ENCODE assay signal across 9 mouse cellular contexts in the genomic region with DNA sequence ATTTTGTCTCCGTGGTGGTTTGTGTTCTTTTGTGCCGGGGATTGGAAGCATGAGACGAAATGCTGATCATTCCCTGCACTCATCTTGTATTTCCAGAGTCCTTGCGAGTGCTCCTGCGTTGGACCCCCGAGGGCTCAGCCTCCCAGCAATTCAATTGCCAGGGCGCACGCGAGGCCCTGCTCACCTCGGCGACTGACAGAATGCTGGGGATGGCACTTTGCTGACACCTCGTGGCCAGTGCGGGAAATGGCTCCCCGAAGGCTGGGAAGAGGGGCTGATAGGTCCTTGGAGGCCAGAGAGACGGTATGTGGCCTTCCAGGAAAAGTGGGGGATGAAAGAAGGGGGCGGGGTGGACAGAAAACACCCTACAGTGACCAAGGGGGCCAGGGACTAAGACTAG. TPM values are rescaled to one million over a fixed set of nuclear protein-coding genes. Genes with fewer than 3 reads are reported as not detected.
DNase-seq lines count a peak whose midpoint lies in the region; ATAC-seq lines count a peak whose summit lies in the region.
"Had no signal": no experiment of that assay in that cellular context is flagged by ENCODE, and none has a peak within 500 bp of the region (broad histone marks: within the 10 kb centered on the region; RNA-seq: fewer than 3 reads in every experiment).

No protein-coding gene starts in this region.

- H3K4me2 ChIP-seq in hindbrain, embryonic 14.5 days (replicated peaks) = no peak overlapping the region
- H3K4me2 ChIP-seq: limb, embryonic 15.5 days had no signal

- no peak overlapping the region for H3K27ac ChIP-seq in hindbrain, embryonic 14.5 days
- H3K27ac ChIP-seq: limb, embryonic 15.5 days had no signal

- H3K4me3 ChIP-seq in hindbrain, embryonic 14.5 days (replicated peaks; ENCODE audit: low read length) = no peak overlapping the region
- H3K4me3 ChIP-seq: limb, embryonic 15.5 days had no signal

- 0 out of 2 replicates have a peak, but pooled peaks cover 7% of the 10 kb centered on the region for H3K4me1 ChIP-seq in hindbrain, embryonic 14.5 days (replicated peaks; ENCODE audit: control insufficient read depth, insufficient read depth, low read length)
- H3K4me1 ChIP-seq: limb, embryonic 15.5 days had no signal

- DNase-seq in R1 (ENCODE audit: low read depth, low spot score) = peak; percentile 69
- DNase-seq in cerebellum, adult 9-10 months = peak; percentile 88
- DNase-seq in frontal cortex, postnatal 14 days (ENCODE audit: low spot score in 2 of 2) = peak; percentile 66 to 84
- peak; percentile 89 for DNase-seq in hindbrain, embryonic 14.5 days (ENCODE audit: low spot score)
- DNase-seq in layer of hippocampus, postnatal 14 days (ENCODE audit: low spot score in 2 of 2) = peak; percentile 84 to 88
- peak; percentile 81 for DNase-seq in right cerebral cortex, postnatal 25 days
- peak; percentile 62 for DNase-seq in yolk sac, embryonic 10.5 days (ENCODE audit: low spot score)

- no peak overlapping the region for H3K9ac ChIP-seq in hindbrain, embryonic 14.5 days
- H3K9ac ChIP-seq: limb, embryonic 15.5 days had no signal

- ATAC-seq in hindbrain, embryonic 14.5 days (ENCODE audit: low FRiP score) = peak; percentile 51
- ATAC-seq in megakaryocyte progenitor cell, adult 5-6 weeks (replicated peaks; ENCODE audit: poor library complexity) = peak; percentile 98

- H3K27me3 ChIP-seq in hindbrain, embryonic 14.5 days (ENCODE audit: control insufficient read depth, insufficient read depth, low read length) = no peaks in the 10 kb centered on the region

- 3% methylated on average over 16 of the region's 16 CpGs for WGBS in hindbrain, embryonic 14.5 days

- no peaks in the 10 kb centered on the region for H3K36me3 ChIP-seq in hindbrain, embryonic 14.5 days (replicated peaks; ENCODE audit: control insufficient read depth, insufficient read depth)
- H3K36me3 ChIP-seq: limb, embryonic 15.5 days had no signal

- no peaks in the 10 kb centered on the region for H3K9me3 ChIP-seq in hindbrain, embryonic 14.5 days (ENCODE audit: control insufficient read depth, low read length)
- H3K9me3 ChIP-seq: limb, embryonic 15.5 days had no signal

RNA-seq across cellular contexts. Expression of gene Crybb2, which starts 15.6 kb away (rescaled TPM):
- polyA plus RNA-seq in hindbrain, embryonic 14.5 days (2014; fragmentation: Nextera tagmentation; extraction: Ambion mirVana) = not detected in 2 replicates
- total RNA-seq in layer of hippocampus, postnatal 14 days (2021) = not detected
- not detected in 2 replicates for total RNA-seq in megakaryocyte progenitor cell, adult 5-6 weeks (2015)
- total RNA-seq in megakaryocyte progenitor cell, adult 5-6 weeks (2017) = not detected in 2 replicates
- polyA plus RNA-seq: limb, embryonic 15.5 days had no signal

RNA-seq across cellular contexts. Expression of gene Crybb3, which starts 27.1 kb away (rescaled TPM):
- polyA plus RNA-seq in hindbrain, embryonic 14.5 days (2014; fragmentation: Nextera tagmentation; extraction: Ambion mirVana) = 0.57 and 0.99 TPM in 2 replicates
- 1 to 10 TPM; 2.6 to 3.0 TPM for total RNA-seq in layer of hippocampus, postnatal 14 days (2021)
- not detected in 2 replicates for total RNA-seq in megakaryocyte progenitor cell, adult 5-6 weeks (2015)
- not detected in 2 replicates for total RNA-seq in megakaryocyte progenitor cell, adult 5-6 weeks (2017)

RNA-seq across cellular contexts. Expression of gene Grk3, which starts 38.7 kb away (rescaled TPM):
- polyA plus RNA-seq in hindbrain, embryonic 14.5 days (2014; fragmentation: Nextera tagmentation; extraction: Ambion mirVana) = 18.5 and 21.2 TPM in 2 replicates
- 10 to 100 TPM; 57.3 to 76.8 TPM for total RNA-seq in layer of hippocampus, postnatal 14 days (2021)
- total RNA-seq in megakaryocyte progenitor cell, adult 5-6 weeks (2015) = 17.0 and 18.6 TPM in 2 replicates
- 18.7 and 21.8 TPM in 2 replicates for total RNA-seq in megakaryocyte progenitor cell, adult 5-6 weeks (2017)
